Mouse (Mus musculus) adrenal gland (tissue): Measurements from ENCODE around the gene Prkar2a.
"Not testable (repeated sequence)": the region's sequence is repeated elsewhere in the genome, so short reads cannot be mapped to it uniquely, and the experiment has no call there.

Source experiments
- intact Hi-C: fragments of 180-260 bp; cut with DNase I; formaldehyde crosslinking; loops from one replicate; pipeline ENCODE4 v1.15.1; 2025
- long read RNA-seq, 2 experiments: library from polyadenylated mRNA; unstranded; transcript quantifications; one replicate each; pipeline ENCODE4 v2.0.0; 2020; ENCODE audit warnings: borderline replicate concordance in 1 of 2; ENCODE audit not compliant: insufficient replicate concordance in 1 of 2

The Prkar2a gene
- long read RNA-seq, experiment 1, full-length matches to known transcripts = 3 of 12 reads
- long read RNA-seq, experiment 1, partial matches to known transcripts = 1 of 12 reads
- long read RNA-seq, experiment 1, other reads (novel, unspliced or antisense) = 8 of 12 reads
- long read RNA-seq, experiment 2, full-length matches to known transcripts = 9 of 14 reads
- long read RNA-seq, experiment 2, partial matches to known transcripts = 0 of 14 reads
- long read RNA-seq, experiment 2, other reads (novel, unspliced or antisense) = 5 of 14 reads

DNA sequence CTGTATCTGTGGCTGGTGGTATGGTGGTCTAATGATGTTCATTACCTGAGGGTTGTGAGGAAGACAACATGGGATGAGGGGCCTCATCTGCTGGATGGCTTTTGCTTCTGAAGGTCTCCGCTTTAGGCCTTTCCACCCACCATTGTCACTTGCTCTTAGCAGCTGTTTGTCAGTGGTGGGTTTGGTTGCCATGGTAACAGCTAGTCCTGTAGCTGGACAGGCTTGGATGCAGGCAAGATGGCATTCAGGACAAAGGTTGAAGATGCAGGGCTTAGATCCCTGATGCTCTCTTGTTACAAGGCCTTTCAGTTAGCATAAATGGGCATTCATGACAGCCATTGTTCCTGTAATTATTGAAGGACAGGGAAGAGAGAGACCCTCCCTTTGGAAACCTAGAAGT is at the start of gene Prkar2a:
TSS of gene Prkar2a (plus strand) at position 209 of the 400 bp plus-strand sequence.
- intact Hi-C loops = no loop called here

DNA sequence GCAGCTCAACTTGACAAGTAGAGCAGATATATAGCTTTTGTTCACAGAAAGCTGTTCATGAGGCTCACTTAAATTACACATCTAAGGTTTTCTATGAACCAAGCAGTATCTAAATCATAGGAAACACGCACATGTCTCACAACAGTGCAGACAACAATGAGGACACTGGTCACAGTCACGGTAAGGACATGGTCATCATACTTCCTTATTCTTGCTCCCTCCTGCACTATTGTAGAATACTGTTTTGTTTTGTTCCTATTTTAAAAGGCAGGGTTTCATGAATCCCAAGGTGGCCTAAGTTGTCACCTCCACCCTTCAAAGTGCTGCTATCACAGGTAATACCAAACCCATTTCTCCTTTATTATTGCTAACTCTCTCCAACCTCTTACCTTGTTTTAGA is 49.3 kb upstream of the Prkar2a start:
- intact Hi-C loops = no loop called here

DNA sequence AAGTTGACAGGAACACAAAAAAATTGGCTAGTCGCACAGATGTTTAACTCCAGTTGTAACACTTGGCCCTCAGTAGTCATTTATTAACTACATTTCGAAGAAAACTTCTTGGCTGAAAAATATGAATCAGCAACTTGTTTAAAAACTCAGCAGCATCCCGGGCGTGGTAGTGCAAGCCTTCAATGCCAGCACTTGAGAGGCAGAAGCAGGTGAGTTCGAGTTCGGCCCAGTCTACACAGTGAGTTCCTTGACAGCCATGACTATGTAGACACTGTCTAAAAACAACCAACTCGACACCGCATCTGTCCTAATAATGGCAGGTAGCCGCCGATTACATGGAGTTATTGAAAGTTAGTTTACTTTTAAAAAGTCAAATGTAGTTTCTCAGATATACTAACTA is 40.9 kb upstream of the Prkar2a start:
- intact Hi-C loops = loop anchor here (5.0 kb wide), 1 partner anchor 51 kb away; the partner anchor contains the start of gene P4htm

DNA sequence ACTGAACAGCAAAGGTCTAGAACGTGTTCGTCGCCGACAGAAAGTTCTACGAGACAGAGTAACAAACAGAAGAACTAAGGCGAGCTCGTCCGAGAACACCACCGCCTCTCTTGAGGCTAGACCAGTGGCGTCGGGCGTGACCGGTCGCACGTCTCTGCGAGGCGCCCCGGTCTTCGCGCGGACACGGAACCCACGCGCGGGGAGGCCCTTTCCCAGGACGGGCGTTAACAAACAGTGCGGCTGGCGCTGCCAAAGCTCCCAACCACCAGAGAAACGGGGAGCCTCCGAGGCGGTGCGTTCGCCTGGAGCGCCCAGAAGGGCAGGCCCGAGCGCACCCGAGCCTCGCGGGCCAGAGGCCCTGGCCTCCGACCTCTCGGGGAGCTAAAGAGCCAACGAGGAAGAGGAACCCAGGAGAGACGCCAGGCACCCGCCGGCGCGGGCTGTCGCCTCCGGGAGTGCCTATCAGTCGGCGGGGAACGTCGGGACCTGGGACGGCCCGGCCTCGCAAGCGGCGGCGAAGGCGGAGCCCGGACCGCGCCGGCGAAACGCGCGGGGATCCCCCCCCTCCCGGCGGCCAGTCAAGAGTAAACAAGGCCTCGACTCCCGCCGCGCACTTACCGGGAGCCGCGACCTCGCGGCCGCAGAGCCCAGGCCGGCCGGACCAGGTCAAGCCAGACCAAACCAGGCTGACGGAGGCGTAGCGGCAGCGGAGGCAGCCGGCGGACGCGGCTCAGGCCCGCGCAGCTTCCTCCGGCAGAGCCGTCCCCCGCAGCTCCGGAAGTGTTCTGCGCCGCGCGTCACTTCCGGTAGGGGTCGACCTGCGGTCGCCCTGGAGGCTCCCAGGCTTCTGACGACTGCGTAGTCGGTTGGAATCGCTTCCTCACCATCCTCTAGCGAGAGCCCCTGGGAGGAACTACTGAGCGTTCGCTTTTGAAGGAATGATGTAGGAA is 40.2 kb upstream of the Prkar2a start, which contains the start of gene Arih2:
TSS of gene Arih2 (minus strand) at position 776 of the 950 bp plus-strand sequence.
- intact Hi-C loops = loop anchor here (5.0 kb wide), 1 partner anchor 52 kb away; the partner anchor contains the start of gene P4htm

DNA sequence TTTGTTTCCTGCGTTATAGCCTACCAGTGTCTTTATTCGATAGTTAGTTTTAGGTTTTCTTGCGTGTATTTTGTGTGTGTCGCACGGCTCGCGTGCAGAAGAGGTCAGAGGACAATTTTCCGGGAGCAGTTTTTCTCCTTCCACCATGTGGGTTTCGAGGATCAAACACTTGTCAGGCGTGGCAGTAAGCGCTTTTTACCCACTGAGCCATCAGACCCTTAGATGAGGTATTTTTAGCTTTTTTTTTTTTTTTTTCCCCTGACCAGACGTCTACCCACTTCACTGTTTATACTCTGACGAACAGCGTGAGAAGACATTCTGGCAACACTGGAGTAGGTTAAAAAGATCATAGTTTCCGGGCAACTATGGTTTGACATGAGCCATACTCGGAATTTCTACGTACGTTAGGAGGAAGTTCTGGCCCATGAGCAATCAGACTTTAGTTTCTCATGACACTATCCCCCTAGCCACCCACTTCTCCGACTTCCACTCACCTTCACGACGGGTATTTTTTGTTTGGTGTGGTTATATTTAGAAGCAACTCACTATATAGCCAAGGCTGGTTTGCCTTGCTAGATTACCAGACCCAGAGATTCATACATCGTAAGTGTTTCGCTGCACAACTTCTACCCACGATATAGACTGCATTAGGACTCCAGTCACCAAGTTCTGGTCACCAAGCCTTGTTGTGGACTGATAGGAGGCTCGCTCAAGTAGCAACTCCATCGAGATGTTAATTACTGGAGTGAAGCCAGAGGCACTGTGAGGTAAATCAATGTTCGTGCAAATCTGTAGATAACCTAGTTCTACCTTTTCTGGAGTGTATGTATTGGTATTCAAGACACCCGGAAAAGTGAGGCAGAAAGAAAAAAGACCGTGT is 39.3 kb upstream of the Prkar2a start:
- intact Hi-C loops = loop anchor here (5.0 kb wide), 1 partner anchor 52 kb away; the partner anchor contains the start of gene P4htm

DNA sequence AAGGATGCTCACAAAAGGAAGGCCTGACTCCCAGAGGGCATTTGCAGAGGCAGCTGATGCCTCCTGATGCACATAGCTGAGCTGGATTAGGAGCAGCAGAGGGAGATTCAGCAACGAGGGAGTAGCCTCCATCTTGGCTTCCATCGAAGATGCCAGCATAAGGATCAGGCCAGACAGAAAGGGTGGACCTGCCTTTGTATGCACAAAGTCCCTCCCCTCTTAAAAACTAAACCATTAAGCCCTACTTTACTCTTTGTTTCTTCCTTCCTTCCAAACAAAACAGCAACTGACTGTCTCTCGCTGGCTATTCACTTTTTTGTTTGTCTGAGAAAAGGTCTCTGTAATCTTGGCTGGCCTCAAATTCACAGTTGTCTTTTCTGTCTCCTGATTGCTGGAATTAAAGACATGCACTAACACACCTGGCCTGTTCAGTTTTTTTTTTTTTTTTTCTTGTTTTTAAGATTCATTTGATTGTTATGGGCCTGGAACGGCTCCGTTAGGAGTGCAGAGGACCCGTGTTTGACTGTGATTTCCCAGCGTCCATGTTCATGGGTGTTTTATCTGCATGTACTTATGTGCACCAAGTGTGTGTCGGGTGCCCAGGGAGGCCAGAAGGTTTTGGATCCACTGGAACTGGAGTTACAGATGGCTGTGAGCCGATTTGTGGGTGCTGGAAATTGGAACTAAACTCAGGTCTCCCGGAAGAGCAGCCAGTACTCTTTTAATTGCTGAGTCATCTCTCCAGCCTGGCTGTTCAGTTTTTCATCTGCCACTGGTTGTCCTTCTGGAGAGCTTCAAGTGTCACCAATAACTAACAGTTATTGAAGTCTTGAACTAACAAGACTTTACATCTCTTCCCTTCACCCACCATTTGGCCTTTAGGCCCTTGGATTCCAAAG is 34.3 kb upstream of the Prkar2a start:
- intact Hi-C loops = no loop called here

DNA sequence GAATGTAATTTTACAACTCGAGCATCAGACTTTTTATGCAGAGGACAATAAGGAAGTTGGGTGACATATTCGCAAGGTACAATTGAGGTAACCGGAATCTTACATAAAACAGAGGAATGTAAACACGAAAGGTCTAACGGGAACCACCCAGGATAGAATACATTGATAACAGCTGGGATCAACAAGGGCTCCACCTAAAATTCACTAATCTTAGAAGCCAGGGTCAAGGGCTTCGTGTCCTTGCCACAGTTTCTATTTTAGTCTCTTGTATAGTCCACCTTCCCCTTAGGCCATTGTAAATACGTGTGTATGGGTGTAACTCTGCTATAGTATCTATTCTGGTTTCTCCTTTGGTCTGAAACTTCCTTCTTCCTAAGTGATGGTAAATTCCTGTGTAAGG is 33.2 kb upstream of the Prkar2a start:
- intact Hi-C loops = not testable (repeated sequence)

DNA sequence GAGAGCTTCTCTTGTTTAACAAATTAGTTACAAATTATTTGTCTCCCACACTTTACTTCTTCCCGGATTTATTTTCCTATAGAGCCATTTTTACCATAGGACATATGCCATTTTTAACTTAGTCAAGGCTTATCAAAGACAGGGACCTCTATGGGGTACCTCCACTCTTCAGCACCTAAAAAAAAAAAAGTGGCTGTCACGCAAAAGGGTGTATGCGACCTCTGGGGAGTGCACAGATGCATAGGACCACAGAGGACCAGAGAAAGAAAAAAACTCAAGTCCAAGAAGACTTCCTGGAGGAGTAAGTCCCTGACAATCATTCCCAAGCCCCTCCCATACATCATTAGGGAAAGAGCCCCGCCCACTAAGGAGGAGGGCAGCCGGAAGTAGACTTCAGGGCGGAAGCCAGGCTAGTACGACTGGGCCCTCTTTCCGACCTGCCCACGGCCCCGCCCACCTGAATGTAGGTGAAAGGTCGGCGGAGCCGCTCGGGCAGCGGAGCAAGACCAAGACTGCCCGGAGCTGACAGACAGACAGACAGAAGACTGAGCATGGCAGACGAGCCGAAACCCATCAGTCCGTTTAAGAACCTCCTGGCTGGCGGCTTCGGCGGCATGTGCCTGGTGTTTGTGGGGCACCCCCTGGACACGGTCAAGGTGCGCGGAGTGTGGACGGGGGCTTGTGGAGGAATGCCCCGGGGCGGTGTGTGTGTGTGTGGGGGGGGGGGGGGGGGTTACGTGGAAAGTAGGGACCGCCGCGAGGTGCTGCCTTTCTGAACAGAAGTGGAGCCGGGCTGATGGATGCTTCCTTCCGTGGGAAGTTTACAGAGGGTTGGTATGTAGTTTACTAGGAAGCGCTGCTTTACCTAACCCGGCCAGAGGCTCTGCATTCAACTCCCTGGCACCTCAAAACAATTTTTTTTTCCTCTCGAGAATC is 27.2 kb upstream of the Prkar2a start, which contains the start of gene Slc25a20:
TSS of gene Slc25a20 (plus strand) at position 412 of the 936 bp plus-strand sequence.
- intact Hi-C loops = no loop called here

DNA sequence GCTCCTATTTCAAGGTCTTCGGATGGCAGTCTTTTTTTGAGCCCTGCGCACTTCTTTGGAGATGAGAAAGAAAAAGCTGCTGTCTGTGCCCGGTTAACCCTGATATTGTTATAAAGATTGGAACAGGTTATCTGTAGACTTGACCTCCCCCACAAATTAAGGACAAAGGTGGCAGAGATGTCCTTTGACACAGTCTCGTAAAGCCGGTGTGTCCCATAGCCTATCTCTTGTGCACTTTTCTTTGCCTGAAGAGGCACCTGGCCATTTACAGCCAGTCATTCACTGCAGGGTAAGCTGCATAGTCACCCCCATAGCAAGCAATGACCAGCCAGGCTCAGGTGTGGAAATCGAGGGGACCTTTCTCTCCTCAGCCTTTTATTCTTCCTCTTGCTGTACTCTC is 26.5 kb upstream of the Prkar2a start:
- intact Hi-C loops = no loop called here

DNA sequence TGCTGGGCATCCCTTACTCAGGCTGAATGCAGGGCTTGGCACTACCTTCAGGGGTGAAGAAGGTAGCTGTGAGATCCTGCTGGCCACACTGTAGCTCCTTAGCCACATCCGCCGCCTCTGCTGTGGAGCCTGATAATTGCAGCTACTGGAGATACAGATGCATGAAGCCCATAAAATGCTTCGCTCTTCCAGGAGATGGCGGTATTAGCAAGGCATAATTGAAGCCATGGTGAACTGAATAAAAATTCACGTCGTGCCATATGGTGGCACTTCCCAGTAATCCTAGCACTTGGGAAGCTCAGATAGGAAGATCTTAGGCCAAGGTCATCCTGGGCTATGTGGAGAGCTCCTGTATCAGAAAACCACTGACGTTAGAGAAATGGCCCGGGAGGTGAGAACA is 19.2 kb upstream of the Prkar2a start:
- intact Hi-C loops = no loop called here

DNA sequence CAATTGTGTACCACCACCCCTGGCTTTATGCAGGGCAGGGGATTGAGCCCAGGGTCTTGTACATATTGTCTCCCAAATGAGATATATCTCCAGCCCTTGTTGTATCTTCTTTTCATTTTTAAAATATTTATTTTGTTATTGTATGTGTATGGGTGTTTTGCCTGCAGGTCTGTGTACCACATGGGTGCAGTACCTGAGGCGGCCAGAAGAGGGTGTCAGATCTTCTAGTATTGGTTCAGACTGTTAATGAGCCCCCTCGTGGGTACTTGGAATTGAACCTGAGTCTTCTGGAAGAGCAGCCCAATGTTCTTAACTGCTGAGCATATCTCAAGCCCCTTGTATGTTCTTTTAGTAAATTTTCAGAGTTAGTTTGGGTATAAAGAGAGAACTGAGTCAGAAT is 16.0 kb upstream of the Prkar2a start:
- intact Hi-C loops = no loop called here

DNA sequence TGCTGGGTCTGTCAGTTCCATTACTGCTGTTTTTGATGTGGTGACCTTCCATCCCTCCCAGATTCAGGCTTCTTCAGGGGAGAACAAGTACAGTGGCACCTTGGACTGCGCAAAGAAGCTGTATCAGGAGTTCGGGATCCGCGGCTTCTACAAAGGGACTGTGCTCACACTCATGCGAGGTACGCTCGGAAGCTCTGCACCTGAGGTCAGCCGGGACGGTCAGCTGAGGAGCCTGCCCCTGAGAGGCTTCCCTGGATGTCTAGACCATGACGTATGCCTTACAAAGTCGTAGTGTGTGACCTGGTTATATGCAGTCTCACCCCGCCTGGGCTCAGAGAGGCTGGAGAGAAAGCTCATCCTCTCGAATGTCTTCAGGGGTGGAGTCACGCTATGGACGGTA is 9.1 kb upstream of the Prkar2a start:
- intact Hi-C loops = no loop called here

DNA sequence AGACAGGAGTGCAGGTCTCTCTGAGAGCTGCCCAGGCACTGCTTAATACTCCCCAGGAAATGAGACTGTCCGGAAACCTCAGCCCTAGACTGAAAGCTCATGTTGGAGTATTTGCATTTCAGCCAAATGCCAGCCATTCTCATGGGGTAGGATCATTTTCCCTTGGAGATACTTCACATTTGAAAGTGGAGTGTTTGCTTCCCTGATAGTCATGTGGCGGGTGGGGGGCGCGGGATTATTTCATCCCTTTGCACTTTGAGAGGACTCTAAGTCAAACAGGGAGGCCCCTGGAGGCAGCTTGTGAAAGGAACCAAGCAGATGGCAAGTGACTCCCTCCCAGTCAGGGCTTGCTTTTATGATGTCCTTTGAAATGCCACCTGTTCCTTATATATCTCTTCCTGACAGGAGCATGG is 2.6 kb upstream of the Prkar2a start:
- intact Hi-C loops = no loop called here

DNA sequence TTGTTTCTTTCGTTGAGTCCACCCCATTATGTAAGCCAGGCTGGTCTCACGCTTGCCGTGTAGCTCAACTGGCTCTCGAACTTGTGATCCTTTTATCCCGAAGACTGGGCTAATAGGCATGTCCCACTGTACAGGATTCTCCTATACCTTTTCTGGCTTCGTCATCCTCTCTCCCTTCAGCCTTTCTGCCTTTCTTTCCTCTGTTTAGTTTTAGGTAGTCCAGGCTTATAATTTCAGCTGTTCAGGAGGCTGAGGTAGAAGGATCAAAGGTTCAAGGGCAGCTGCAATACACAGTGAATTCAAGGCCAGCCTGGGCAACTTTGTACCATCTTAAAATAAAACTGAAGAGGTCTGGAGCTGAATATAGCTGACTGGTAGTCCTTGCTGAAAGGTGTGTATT is 1.9 kb upstream of the Prkar2a start:
- intact Hi-C loops = no loop called here

DNA sequence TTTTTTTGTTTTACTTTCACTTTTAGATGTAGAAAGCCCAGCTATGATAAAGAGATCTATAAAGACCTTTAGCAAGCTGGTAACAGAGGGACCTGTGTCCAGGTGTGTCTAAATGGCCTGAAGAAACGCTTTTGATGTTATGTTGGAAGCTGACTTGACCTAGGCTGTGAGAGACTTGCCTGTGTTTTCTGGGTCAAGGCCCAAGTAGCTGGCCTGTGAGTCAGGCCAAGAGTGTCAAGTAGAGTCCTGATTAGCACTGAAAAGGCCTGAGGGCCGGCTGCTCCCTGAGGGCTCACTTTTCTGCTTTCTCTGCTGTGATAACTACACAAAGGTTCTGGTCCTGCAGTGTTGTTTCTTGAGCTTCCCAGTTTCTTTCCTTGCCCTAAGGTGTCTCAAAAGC is 1.4 kb upstream of the Prkar2a start:
- intact Hi-C loops = no loop called here

DNA sequence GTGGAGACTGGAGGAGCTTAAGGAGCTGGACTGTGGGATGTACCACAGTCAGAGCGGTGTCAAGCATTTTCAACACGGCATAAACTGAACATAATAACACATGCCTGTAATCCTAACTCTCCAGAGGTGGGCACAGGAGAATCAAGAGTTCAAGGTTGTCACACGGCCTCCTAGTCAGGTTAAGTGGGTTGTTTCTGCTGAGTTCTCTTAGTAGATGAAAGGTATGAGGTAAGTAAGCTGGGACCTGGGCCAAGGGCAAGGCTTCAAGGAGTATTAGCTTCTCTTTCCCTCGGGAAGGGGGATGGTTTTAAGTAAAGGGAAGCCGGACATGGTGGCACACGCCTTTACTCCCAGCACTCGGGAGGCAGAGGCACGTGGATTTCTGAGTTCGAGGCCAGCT is 663 bp upstream of the Prkar2a start:
- intact Hi-C loops = no loop called here

DNA sequence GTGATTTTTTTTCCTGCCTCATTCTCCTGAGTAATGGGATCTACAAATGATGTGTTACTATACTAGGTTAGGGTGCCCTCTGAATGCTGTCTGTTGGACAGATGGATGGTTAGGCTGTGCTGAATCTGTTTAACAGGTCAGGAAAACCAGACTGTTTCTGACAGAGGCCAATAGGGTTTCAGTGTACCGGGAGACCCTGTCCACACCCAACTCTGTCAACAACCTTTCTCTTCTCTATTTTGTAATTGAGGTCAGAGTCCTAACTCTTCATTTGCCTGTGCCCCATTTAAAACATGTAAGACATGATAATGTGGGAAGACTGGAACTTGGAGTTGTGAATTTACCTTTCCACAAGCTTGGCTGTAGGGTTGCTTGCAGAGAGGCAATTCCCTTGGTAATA is 879 bp downstream of the Prkar2a start:
- intact Hi-C loops = no loop called here

DNA sequence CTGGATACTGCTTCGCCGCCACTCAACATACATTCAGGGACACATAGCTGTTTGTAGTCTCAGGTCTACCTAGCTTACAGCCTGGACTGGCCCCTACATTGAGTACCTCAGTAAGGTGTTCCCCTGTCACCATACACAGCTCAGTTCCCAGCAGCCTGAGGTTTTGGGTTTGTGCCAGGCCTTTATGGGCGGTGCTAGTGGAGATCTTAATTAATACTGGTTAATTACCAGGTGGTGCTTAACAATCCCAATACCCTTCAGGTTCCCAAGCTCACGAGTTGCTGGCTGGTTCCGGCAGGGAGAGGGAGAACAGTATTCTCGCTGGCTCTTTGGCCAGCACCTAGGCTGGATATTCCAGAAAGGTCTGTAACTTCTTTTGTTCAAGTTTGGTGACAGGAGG is 1.8 kb downstream of the Prkar2a start:
- intact Hi-C loops = no loop called here

DNA sequence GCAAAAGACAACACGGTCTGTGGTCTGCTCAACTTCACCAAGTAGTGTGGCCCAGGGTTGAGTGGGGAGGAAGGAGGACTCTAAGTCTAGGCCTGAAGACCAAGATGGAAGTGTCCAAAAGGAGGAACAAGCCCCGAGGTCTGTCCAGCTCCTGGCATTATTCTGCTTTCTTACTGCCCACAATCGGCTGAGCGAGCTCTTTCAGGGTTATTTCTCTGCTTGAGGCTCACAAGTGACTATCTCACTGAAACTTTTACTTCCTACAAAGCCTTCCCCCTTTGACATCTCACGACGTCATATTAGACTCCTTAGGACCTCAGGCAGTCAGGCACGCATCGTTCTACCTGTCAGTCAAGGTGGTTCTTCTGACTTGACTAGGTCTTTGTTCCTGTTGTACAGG is 2.3 kb downstream of the Prkar2a start:
- intact Hi-C loops = no loop called here
